Mouse (Mus musculus) stomach, embryonic 14.5 days (tissue): ENCODE data around the gene Zc3h12c. TPM values are rescaled to one million over a fixed set of nuclear protein-coding genes. Genes with fewer than 3 reads are reported as not detected.
A peak's percentile ranks its signal among the peaks of the same experiment; 100 is the strongest.

Experiments used
- ATAC-seq: fragments of 200-750 bp; cut with Nextera tagmentation; 2 replicates; pipeline ENCODE4 v1.8.0; 2017; ENCODE audit warnings: low read depth, moderate TSS enrichment; ENCODE audit not compliant: insufficient number of reproducible peaks, insufficient read depth, low FRiP score
- H3K27ac ChIP-seq: fragments of 300-500 bp; sonication (generic); 2 replicates; pipeline ENCODE4 v1.5.1; 2014; ENCODE audit warnings: mild to moderate bottlenecking, low read length, moderate library complexity, mixed read lengths
- H3K27me3 ChIP-seq: fragments of 300-500 bp; sonication (generic); 2 replicates; pipeline ENCODE4 v1.6.1; 2014; ENCODE audit warnings: low read length, control low read depth, mixed read lengths; ENCODE audit not compliant: control insufficient read depth, insufficient read depth
- H3K36me3 ChIP-seq: fragments of 300-500 bp; sonication (generic); 2 replicates; pipeline ENCODE4 v1.6.1; 2014; ENCODE audit warnings: mild to moderate bottlenecking, control low read depth, low read length, moderate library complexity, mixed read lengths; ENCODE audit not compliant: control insufficient read depth, insufficient read depth
- H3K4me1 ChIP-seq: fragments of 300-500 bp; sonication (generic); 2 replicates; pipeline ENCODE4 v1.6.1; 2014; ENCODE audit warnings: low read length, control low read depth, mixed read lengths; ENCODE audit not compliant: control insufficient read depth, insufficient read depth
- H3K4me2 ChIP-seq: fragments of 300-500 bp; sonication (generic); replicated peaks from 2 replicates; pipeline ENCODE4 v1.6.1; 2014; ENCODE audit warnings: low read depth, low read length, control low read depth
- H3K4me3 ChIP-seq: fragments of 300-500 bp; sonication (generic); 2 replicates; pipeline ENCODE4 v1.5.1; 2014; ENCODE audit warnings: low read depth, low read length, control low read depth
- H3K9ac ChIP-seq: fragments of 300-500 bp; sonication (generic); replicated peaks from 2 replicates; pipeline ENCODE4 v1.6.1; 2014; ENCODE audit warnings: low read depth, mild to moderate bottlenecking, control low read depth, low read length, moderate library complexity, mixed read lengths
- H3K9me3 ChIP-seq: fragments of 300-500 bp; sonication (generic); 2 replicates; pipeline ENCODE4 v1.6.1; 2016; ENCODE audit warnings: low read depth, low read length, control low read depth; ENCODE audit not compliant: control insufficient read depth
- WGBS: fragments of 180-500 bp; shearing (Covaris S2); extraction: QIAGEN DNeasy Blood & Tissue Kit; methylation state at CpG from one replicate; pipeline ENCODE4 v1.1.7; 2014; 5-methylcytosine and 5-hydroxymethylcytosine counted together
- polyA plus RNA-seq: library from polyadenylated mRNA; unstranded; fragments of >200 nt; fragmentation: Nextera tagmentation; extraction: Ambion mirVana; gene quantifications from 2 replicates; pipeline ENCODE4 v1.2.1, GENCODE M21; 2014

The Zc3h12c gene
- polyA plus RNA-seq, 1 experiment from 2014 or later, result 4.9 TPM

GRCm38 (mm10) chr9:52172550-52172949 lies 4.2 kb upstream of the Zc3h12c start:
- Histone ChIP-seq H3K4me2 (no peak overlapping the region), H3K9ac (no peak overlapping the region), H3K4me3 (no peak overlapping the region), H3K9me3 (no peaks in the 10 kb centered on the region), H3K27ac (no peak overlapping the region), H3K36me3 (no peaks in the 10 kb centered on the region), H3K4me1 (peaks cover 3% of the 10 kb centered on the region; the same call in 1 of the 2 replicates), H3K27me3 (no peaks in the 10 kb centered on the region)
- WGBS, result 49% methylated on average over 7 of the region's 7 CpGs
- no peak for ATAC-seq

- Histone ChIP-seq H3K4me3 (no peak overlapping the region), H3K27ac (no peak overlapping the region), H3K9ac (no peak overlapping the region), H3K36me3 (no peaks in the 10 kb centered on the region), H3K4me2 (no peak overlapping the region), H3K9me3 (no peaks in the 10 kb centered on the region), H3K4me1 (peaks cover 9% of the 10 kb centered on the region; the same call in 1 of the 2 replicates), H3K27me3 (no peaks in the 10 kb centered on the region)
- WGBS, result 80% methylated on average over 6 of the region's 6 CpGs
- no peak for ATAC-seq
These were observed 2.3 kb upstream of the Zc3h12c start for GRCm38 (mm10) chr9:52170671-52171070.

GRCm38 (mm10) chr9:52170131-52170530 lies 1.8 kb upstream of the Zc3h12c start:
- Histone ChIP-seq H3K36me3 (no peaks in the 10 kb centered on the region), H3K9ac (no peak overlapping the region), H3K4me2 (no peak overlapping the region), H3K27me3 (no peaks in the 10 kb centered on the region), H3K4me1 (peaks cover 9% of the 10 kb centered on the region; the same call in 1 of the 2 replicates), H3K27ac (no peak overlapping the region), H3K9me3 (no peaks in the 10 kb centered on the region), H3K4me3 (no peak overlapping the region)
- 75% methylated on average over 3 of the region's 3 CpGs for WGBS
- ATAC-seq, result no peak

GRCm38 (mm10) chr9:52168686-52169270 lies 406 bp upstream of the Zc3h12c start:
- 1% methylated on average over 34 of the region's 34 CpGs for WGBS
- H3K27ac ChIP-seq, result peak overlapping the region; percentile 89
- peak overlapping the region; percentile 46 for H3K4me2 ChIP-seq
- H3K4me3 ChIP-seq, result peak overlapping the region; percentile 85
- ATAC-seq, result peak; percentile 81
- peak overlapping the region; percentile 90 for H3K9ac ChIP-seq
- H3K9me3 ChIP-seq, result no peaks in the 10 kb centered on the region
- H3K27me3 ChIP-seq, result no peaks in the 10 kb centered on the region
- no peaks in the 10 kb centered on the region for H3K36me3 ChIP-seq
- H3K4me1 ChIP-seq, result peaks cover 9% of the 10 kb centered on the region; the same call in 1 of the 2 replicates

- Histone ChIP-seq H3K4me3 (peak overlapping the region; percentile 85), H3K4me2 (peak overlapping the region; percentile 46), H3K9ac (peak overlapping the region; percentile 90), H3K4me1 (peaks cover 9% of the 10 kb centered on the region; the same call in 1 of the 2 replicates), H3K36me3 (no peaks in the 10 kb centered on the region), H3K9me3 (no peaks in the 10 kb centered on the region), H3K27ac (0 out of 2 replicates have a peak overlapping the region, but pooled peaks have one; percentile 89), H3K27me3 (no peaks in the 10 kb centered on the region)
- no peak for ATAC-seq
- 6% methylated on average over 8 of the region's 8 CpGs for WGBS
These were observed 888 bp downstream of the Zc3h12c start for GRCm38 (mm10) chr9:52167506-52167862.

DNA sequence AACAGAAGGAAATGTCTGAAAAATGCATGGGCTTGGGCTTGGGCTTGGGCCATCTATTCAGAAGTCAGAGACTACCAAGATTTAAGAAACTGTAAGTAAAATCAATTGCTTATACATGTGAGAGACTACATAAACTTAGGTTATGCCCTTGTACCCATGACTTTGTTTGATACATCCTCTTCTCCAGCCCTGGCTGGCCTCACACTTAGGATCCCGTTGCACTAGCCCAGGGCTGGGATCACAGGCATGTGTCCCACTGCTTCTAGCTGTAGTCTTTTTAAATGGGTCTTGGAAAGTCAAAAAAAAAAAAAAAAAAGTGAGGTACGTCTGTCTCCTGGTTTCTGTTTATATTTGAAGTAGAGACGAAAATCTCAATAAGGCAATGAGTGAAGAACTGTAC lies 1.3 kb downstream of the Zc3h12c start:
- Histone ChIP-seq H3K9ac (no peak overlapping the region), H3K4me1 (peaks cover 9% of the 10 kb centered on the region; the same call in 1 of the 2 replicates), H3K27me3 (no peaks in the 10 kb centered on the region), H3K4me2 (peak overlapping the region; percentile 46), H3K4me3 (peak overlapping the region; percentile 85), H3K36me3 (no peaks in the 10 kb centered on the region), H3K27ac (no peak overlapping the region), H3K9me3 (no peaks in the 10 kb centered on the region)
- 18% methylated on average over 3 of the region's 3 CpGs for WGBS
- no peak for ATAC-seq

DNA sequence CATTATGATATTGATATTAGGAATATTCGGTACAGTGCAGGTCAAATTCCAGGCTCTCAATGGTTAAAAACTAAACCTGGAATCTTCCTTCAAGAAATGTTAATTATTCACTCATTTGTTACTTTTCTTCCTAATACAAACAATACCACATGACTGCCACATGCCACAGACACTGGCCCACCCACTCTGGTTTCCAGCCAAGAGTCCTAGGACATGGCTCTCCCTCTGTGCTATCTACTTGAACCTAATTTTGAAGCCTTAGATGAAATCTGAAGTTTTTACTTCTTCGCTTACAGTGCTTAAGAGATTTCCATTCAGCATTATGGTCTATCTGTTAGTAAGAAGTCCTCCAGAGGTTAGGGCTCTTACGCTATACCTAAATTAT lies 2.7 kb downstream of the Zc3h12c start:
- Histone ChIP-seq H3K4me2 (no peak overlapping the region), H3K27ac (no peak overlapping the region), H3K36me3 (no peaks in the 10 kb centered on the region), H3K9me3 (no peaks in the 10 kb centered on the region), H3K4me3 (no peak overlapping the region), H3K9ac (no peak overlapping the region), H3K27me3 (no peaks in the 10 kb centered on the region), H3K4me1 (peaks cover 9% of the 10 kb centered on the region; the same call in 1 of the 2 replicates)
- 90% methylated on average over 3 of the region's 3 CpGs for WGBS
- no peak for ATAC-seq

DNA sequence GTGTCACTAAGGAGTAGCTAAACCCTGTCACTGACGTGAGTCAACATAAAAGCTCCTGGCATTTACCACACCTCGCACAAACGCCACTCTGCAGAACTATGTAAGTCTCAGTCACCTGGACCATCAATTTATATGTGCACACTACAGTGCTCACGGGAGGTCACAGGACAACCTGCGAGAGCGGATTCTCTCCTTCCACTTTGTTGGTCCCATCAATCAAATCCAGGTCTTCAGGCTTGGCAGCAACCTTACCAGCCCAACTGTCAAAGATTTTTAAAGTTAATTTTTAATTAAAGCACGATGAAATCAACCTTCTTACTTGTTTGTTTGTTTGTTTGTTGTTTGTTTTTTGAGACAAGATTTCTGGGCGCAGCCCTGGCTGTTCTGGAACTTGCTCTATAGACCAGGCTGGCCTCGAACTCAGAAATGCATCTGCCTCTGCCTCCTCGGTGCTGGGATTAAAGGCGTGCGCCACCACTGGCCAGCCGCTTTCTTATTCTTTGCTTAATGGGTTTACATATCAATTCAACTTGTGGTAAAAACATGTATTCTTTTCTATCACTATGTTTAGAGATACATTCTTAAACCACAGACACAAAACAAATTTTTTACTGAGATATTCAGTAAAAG lies 3.2 kb downstream of the Zc3h12c start:
- Histone ChIP-seq H3K36me3 (no peaks in the 10 kb centered on the region), H3K4me1 (peaks cover 9% of the 10 kb centered on the region; the same call in 1 of the 2 replicates), H3K27me3 (no peaks in the 10 kb centered on the region), H3K4me3 (no peak overlapping the region), H3K9me3 (no peaks in the 10 kb centered on the region), H3K27ac (no peak overlapping the region), H3K4me2 (no peak overlapping the region), H3K9ac (no peak overlapping the region)
- 78% methylated on average over 13 of the region's 13 CpGs for WGBS
- ATAC-seq, result no peak
